Mouse (Mus musculus) embryonic facial prominence, embryonic 10.5 days (tissue): ENCODE results near the gene Slc25a3. TPM values are rescaled to one million over a fixed set of nuclear protein-coding genes. Genes with fewer than 3 reads are reported as not detected.
A peak's percentile ranks its signal among the peaks of the same experiment; 100 is the strongest.

Source experiments
- DNase-seq: peaks from one replicate; pipeline ENCODE4 v3.0.0-alpha.2; 2017; ENCODE audit warnings: low spot score
- H3K27ac ChIP-seq: fragments of 300-500 bp; sonication (generic); replicated peaks from 2 replicates; pipeline ENCODE4 v1.5.1; 2016; ENCODE audit warnings: mild to moderate bottlenecking
- H3K27me3 ChIP-seq: fragments of 300-500 bp; sonication (generic); replicated peaks from 2 replicates; pipeline ENCODE4 v1.6.1; 2016; ENCODE audit warnings: low read depth, mild to moderate bottlenecking; ENCODE audit not compliant: poor library complexity, severe bottlenecking
- H3K36me3 ChIP-seq: fragments of 300-500 bp; sonication (generic); replicated peaks from 2 replicates; pipeline ENCODE4 v1.6.1; 2016; ENCODE audit warnings: mild to moderate bottlenecking, moderate library complexity
- H3K4me1 ChIP-seq: fragments of 300-500 bp; sonication (generic); 2 replicates; pipeline ENCODE4 v1.6.1; 2016
- H3K4me3 ChIP-seq: fragments of 300-500 bp; sonication (generic); 2 replicates; pipeline ENCODE4 v1.5.1; 2016; ENCODE audit warnings: mild to moderate bottlenecking, moderate library complexity
- H3K9me3 ChIP-seq: fragments of 300-500 bp; sonication (generic); 2 replicates; pipeline ENCODE4 v1.6.1; 2016; ENCODE audit warnings: mild to moderate bottlenecking
- WGBS: fragments of 180-500 bp; shearing (Covaris S2); methylation state at CpG from one replicate; pipeline ENCODE4 v1.1.7; 2016; 5-methylcytosine and 5-hydroxymethylcytosine counted together
- polyA plus RNA-seq: library from polyadenylated mRNA; unstranded; fragments of >200 nt; fragmentation: Nextera tagmentation; extraction: Ambion mirVana; gene quantifications from 2 replicates; pipeline ENCODE4 v1.2.1, GENCODE M21; 2016

Gene Slc25a3
- polyA plus RNA-seq, 1 experiment from 2014 or later: 400 TPM

DNA sequence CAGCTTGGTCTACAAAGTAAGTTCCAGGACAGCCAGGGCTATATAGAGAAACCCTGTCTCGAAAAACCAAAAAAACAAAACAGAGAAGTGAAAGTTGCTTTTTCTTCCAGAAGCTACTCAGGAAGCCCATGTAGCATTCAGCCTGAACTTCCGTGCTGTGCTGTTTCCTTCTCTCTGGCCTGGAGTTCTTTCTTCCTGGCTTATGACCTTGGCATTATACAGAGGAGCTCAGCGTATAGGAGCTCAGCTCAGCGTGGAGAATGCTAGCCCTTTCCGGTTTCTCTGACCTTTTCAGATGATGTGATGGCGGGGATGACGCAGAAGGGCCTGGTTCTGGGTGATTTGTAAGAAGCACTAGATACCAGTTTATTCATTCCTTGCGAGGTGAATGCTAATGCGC is 13.5 kb upstream of the Slc25a3 start:
- H3K4me1 ChIP-seq: no peaks in the 10 kb centered on the region
- no peaks in the 10 kb centered on the region for H3K36me3 ChIP-seq
- WGBS: 85% methylated on average over 9 of the region's 9 CpGs
- H3K4me3 ChIP-seq: no peak overlapping the region
- H3K27ac ChIP-seq: no peak overlapping the region
- no peaks in the 10 kb centered on the region for H3K27me3 ChIP-seq
- DNase-seq: no peak
- H3K9me3 ChIP-seq: no peaks in the 10 kb centered on the region

GRCm38 (mm10) chr10:91135302-91135972 is 11.6 kb upstream of the Slc25a3 start:
- H3K27ac ChIP-seq: no peak overlapping the region
- no peaks in the 10 kb centered on the region for H3K36me3 ChIP-seq
- H3K4me3 ChIP-seq: no peak overlapping the region
- no peaks in the 10 kb centered on the region for H3K4me1 ChIP-seq
- DNase-seq: no peak
- no peaks in the 10 kb centered on the region for H3K27me3 ChIP-seq
- H3K9me3 ChIP-seq: no peaks in the 10 kb centered on the region
- WGBS: 89% methylated on average over 7 of the region's 7 CpGs

GRCm38 (mm10) chr10:91131565-91131964 is 7.7 kb upstream of the Slc25a3 start:
- WGBS: 81% methylated on average over 1 of the region's 1 CpGs
- Histone ChIP-seq H3K27me3 (no peaks in the 10 kb centered on the region), H3K4me1 (no peaks in the 10 kb centered on the region), H3K27ac (no peak overlapping the region), H3K9me3 (no peaks in the 10 kb centered on the region), H3K4me3 (no peak overlapping the region), H3K36me3 (no peaks in the 10 kb centered on the region)
- no peak for DNase-seq

- DNase-seq: no peak
- no peaks in the 10 kb centered on the region for H3K4me1 ChIP-seq
- H3K27me3 ChIP-seq: no peaks in the 10 kb centered on the region
- no peak overlapping the region for H3K4me3 ChIP-seq
- no peak overlapping the region for H3K27ac ChIP-seq
- no peaks in the 10 kb centered on the region for H3K36me3 ChIP-seq
- 82% methylated on average over 3 of the region's 3 CpGs for WGBS
- H3K9me3 ChIP-seq: no peaks in the 10 kb centered on the region
Observed at GRCm38 (mm10) chr10:91130792-91131191, 6.9 kb upstream of the Slc25a3 start.

- H3K9me3 ChIP-seq: no peaks in the 10 kb centered on the region
- no peaks in the 10 kb centered on the region for H3K27me3 ChIP-seq
- no peaks in the 10 kb centered on the region for H3K36me3 ChIP-seq
- H3K27ac ChIP-seq: no peak overlapping the region
- H3K4me1 ChIP-seq: peaks cover 3% of the 10 kb centered on the region
- no peak for DNase-seq
- no peak overlapping the region for H3K4me3 ChIP-seq
- WGBS: 86% methylated on average over 1 of the region's 1 CpGs
Observed at GRCm38 (mm10) chr10:91128551-91129160, 4.8 kb upstream of the Slc25a3 start.

- H3K27me3 ChIP-seq: no peaks in the 10 kb centered on the region
- no peak for DNase-seq
- H3K9me3 ChIP-seq: no peaks in the 10 kb centered on the region
- 80% methylated on average over 2 of the region's 2 CpGs for WGBS
- peaks cover 11% of the 10 kb centered on the region for H3K4me1 ChIP-seq
- no peak overlapping the region for H3K27ac ChIP-seq
- peaks cover under 1% of the 10 kb centered on the region; the same call in 1 of the 2 replicates for H3K36me3 ChIP-seq
- no peak overlapping the region for H3K4me3 ChIP-seq
Observed at GRCm38 (mm10) chr10:91127395-91127794, 3.5 kb upstream of the Slc25a3 start.

GRCm38 (mm10) chr10:91126618-91127355 is 2.9 kb upstream of the Slc25a3 start:
- Histone ChIP-seq H3K9me3 (no peaks in the 10 kb centered on the region), H3K27ac (no peak overlapping the region), H3K4me1 (peaks cover 17% of the 10 kb centered on the region), H3K27me3 (no peaks in the 10 kb centered on the region), H3K36me3 (peaks cover 7% of the 10 kb centered on the region), H3K4me3 (no peak overlapping the region)
- 76% methylated on average over 10 of the region's 10 CpGs for WGBS
- no peak for DNase-seq

- WGBS: under 1% methylated on average over 44 of the region's 44 CpGs
- no peak for DNase-seq
- Histone ChIP-seq H3K4me3 (peak overlapping the region; percentile 98), H3K27me3 (no peaks in the 10 kb centered on the region), H3K4me1 (peaks cover 18% of the 10 kb centered on the region), H3K36me3 (peaks cover 41% of the 10 kb centered on the region), H3K27ac (peak overlapping the region; percentile 95), H3K9me3 (no peaks in the 10 kb centered on the region)
Observed at GRCm38 (mm10) chr10:91123281-91123827, 505 bp downstream of the Slc25a3 start.

DNA sequence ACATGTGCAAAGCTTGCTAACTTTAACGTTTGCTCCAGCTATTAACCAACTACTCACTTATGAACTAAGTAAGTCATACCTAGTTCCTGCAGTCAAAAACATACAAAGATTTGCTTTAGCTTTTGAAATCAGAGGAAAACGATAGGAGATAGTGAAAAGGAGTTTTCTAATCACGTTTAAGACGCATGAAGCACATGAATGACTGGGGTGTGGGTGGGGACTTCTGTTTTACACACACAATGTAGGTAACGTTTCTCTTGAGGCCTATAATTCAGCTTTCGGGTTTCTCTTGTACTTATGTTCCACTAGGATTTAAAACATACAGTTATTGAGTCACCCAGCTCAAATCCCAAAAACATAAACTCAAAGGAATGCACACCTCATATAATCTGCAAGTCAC is 1.2 kb downstream of the Slc25a3 start:
- peak overlapping the region; percentile 95; the same call in 1 of the 2 replicates for H3K27ac ChIP-seq

DNA sequence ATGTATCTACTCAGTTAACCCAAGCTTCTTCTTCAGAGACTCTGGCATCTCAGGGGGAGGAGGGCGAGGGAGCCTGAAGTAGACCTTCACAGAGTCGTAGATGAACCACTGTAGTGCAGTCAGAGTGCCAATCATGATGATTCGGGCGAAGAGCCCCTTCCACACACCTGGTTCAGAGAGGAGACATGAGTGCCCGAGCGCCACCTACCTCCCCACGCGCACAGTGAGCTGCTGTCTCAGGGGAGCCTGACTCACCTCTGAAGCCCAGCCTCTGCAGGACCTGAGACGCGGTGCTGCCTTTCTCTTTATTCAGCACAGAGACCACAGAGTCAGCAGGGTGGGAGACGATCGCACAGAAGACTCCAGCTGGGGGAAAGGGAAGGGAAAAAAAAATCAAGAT is 6.9 kb downstream of the Slc25a3 start:
- Histone ChIP-seq H3K27me3 (no peaks in the 10 kb centered on the region), H3K4me3 (no peak overlapping the region), H3K9me3 (peaks cover 11% of the 10 kb centered on the region; the same call in 1 of the 2 replicates), H3K36me3 (peaks cover 100% of the 10 kb centered on the region), H3K4me1 (peaks cover 3% of the 10 kb centered on the region), H3K27ac (no peak overlapping the region)
- 94% methylated on average over 12 of the region's 12 CpGs for WGBS
- no peak for DNase-seq

More for the DNA sequence above, 1.2 kb downstream of the Slc25a3 start:
- Histone ChIP-seq H3K4me3 (peak overlapping the region; percentile 98), H3K27me3 (no peaks in the 10 kb centered on the region), H3K36me3 (peaks cover 48% of the 10 kb centered on the region), H3K9me3 (no peaks in the 10 kb centered on the region), H3K4me1 (peaks cover 18% of the 10 kb centered on the region)
- no peak for DNase-seq
- WGBS: 49% methylated on average over 6 of the region's 6 CpGs

GRCm38 (mm10) chr10:91109841-91110240 is 14.0 kb downstream of the Slc25a3 start:
- peaks cover 18% of the 10 kb centered on the region for H3K9me3 ChIP-seq
- no peak overlapping the region for H3K4me3 ChIP-seq
- no peaks in the 10 kb centered on the region for H3K4me1 ChIP-seq
- H3K27me3 ChIP-seq: no peaks in the 10 kb centered on the region
- DNase-seq: no peak
- H3K36me3 ChIP-seq: peaks cover 32% of the 10 kb centered on the region
- no peak overlapping the region for H3K27ac ChIP-seq
- WGBS: 73% methylated on average over 4 of the region's 4 CpGs

DNA sequence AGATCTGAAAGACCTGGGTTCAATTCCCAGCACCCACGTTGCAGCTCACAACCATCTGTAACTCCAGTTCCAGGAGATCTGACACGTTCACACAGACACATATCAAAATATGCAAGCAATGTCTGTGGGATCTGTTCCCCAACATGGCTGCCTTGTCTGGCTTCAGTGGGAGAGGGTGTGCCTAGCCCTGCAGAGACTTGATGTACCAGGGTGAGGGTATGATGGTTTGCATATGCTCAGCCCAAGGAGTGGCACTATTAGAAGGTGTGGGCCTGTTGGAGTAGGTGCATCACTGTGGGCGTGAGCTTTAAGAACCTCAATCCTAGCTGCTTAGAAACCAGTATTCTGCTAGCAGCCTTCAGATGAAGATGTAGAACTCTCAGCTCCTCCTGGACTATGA is 17.9 kb downstream of the Slc25a3 start:
- Histone ChIP-seq H3K27ac (no peak overlapping the region), H3K36me3 (peaks cover 18% of the 10 kb centered on the region), H3K4me1 (no peaks in the 10 kb centered on the region), H3K9me3 (peaks cover 5% of the 10 kb centered on the region), H3K27me3 (no peaks in the 10 kb centered on the region), H3K4me3 (no peak overlapping the region)
- WGBS: 89% methylated on average over 3 of the region's 3 CpGs
- DNase-seq: no peak
